ENCODE assay signal across 26 mouse cellular contexts in genomic region chr2:126472836-126473235, GRCm38 (mm10). TPM values are rescaled to one million over a fixed set of nuclear protein-coding genes. Genes with fewer than 3 reads are reported as not detected.
A peak's percentile ranks its signal among the peaks of the same experiment; 100 is the strongest.
DNase-seq lines count a peak whose midpoint lies in the region; ATAC-seq and TF ChIP-seq lines count a peak whose summit lies in the region.
"Had no signal": no experiment of that assay in that cellular context is flagged by ENCODE, and none has a peak within 500 bp of the region (broad histone marks: within the 10 kb centered on the region; RNA-seq: fewer than 3 reads in every experiment).

No protein-coding gene starts in this region.

- H3K4me2 ChIP-seq in liver, embryonic 15.5 days = no peak overlapping the region
- H3K4me2 ChIP-seq in liver, embryonic 12.5 days = no peak overlapping the region
- H3K4me2 ChIP-seq in lung, embryonic 16.5 days (ENCODE audit: low read depth, low read length) = no peak overlapping the region
- no peak overlapping the region for H3K4me2 ChIP-seq in forebrain, embryonic 16.5 days (ENCODE audit: low read length)
- H3K4me2 ChIP-seq: embryonic facial prominence, embryonic 12.5 days; embryonic facial prominence, embryonic 15.5 days; heart, embryonic 13.5 days; hindbrain, embryonic 12.5 days; hindbrain, embryonic 15.5 days had no signal

- 0 out of 2 replicates have a peak, but pooled peaks cover 3% of the 10 kb centered on the region for H3K4me1 ChIP-seq in liver, embryonic 15.5 days (replicated peaks)
- no peaks in the 10 kb centered on the region for H3K4me1 ChIP-seq in liver, embryonic 12.5 days
- no peaks in the 10 kb centered on the region; the same call in 1 of the 2 replicates for H3K4me1 ChIP-seq in lung, embryonic 16.5 days (replicated peaks; ENCODE audit: control insufficient read depth, insufficient read depth, low read length)
- peaks cover 29% of the 10 kb centered on the region for H3K4me1 ChIP-seq in thymus, adult 2 months (replicated peaks; ENCODE audit: control insufficient read depth, insufficient read depth, low read length)
- no peaks in the 10 kb centered on the region for H3K4me1 ChIP-seq in forebrain, embryonic 16.5 days (replicated peaks; ENCODE audit: control insufficient read depth, insufficient read depth, low read length)
- H3K4me1 ChIP-seq: embryonic facial prominence, embryonic 12.5 days; embryonic facial prominence, embryonic 15.5 days; heart, embryonic 10.5 days; heart, embryonic 13.5 days; hindbrain, embryonic 12.5 days; hindbrain, embryonic 15.5 days had no signal

- WGBS in liver, embryonic 15.5 days (ENCODE audit: insufficient replicate concordance) = 57% methylated on average over 5 of the region's 5 CpGs
- 63% methylated on average over 5 of the region's 5 CpGs for WGBS in liver, embryonic 12.5 days (ENCODE audit: insufficient replicate concordance)
- 63% methylated on average over 5 of the region's 5 CpGs for WGBS in lung, embryonic 16.5 days
- WGBS in thymus, adult 2 months = 52% methylated on average over 5 of the region's 5 CpGs
- WGBS in forebrain, embryonic 16.5 days = 91% methylated on average over 5 of the region's 5 CpGs

- no peak overlapping the region for H3K4me3 ChIP-seq in liver, embryonic 15.5 days (replicated peaks)
- no peak overlapping the region for H3K4me3 ChIP-seq in liver, embryonic 12.5 days
- H3K4me3 ChIP-seq in lung, embryonic 16.5 days (ENCODE audit: low read length) = no peak overlapping the region
- H3K4me3 ChIP-seq in thymus, adult 2 months (ENCODE audit: control insufficient read depth, insufficient read depth, low read length) = no peak overlapping the region
- H3K4me3 ChIP-seq in forebrain, embryonic 16.5 days (replicated peaks; ENCODE audit: low read length) = no peak overlapping the region
- H3K4me3 ChIP-seq: embryonic facial prominence, embryonic 12.5 days; embryonic facial prominence, embryonic 15.5 days; heart, adult 2 months; heart, embryonic 10.5 days; heart, embryonic 13.5 days; hindbrain, embryonic 12.5 days; hindbrain, embryonic 15.5 days had no signal

- TF ChIP-seq POLR2A in thymus, adult 2 months (IDR thresholded peaks at IDR 0.05; ENCODE audit: control insufficient read depth, extremely low read depth, insufficient read depth, low read length, poor library complexity) = no peak

- no peaks in the 10 kb centered on the region for H3K36me3 ChIP-seq in liver, embryonic 15.5 days (replicated peaks)
- no peaks in the 10 kb centered on the region for H3K36me3 ChIP-seq in liver, embryonic 12.5 days
- no peaks in the 10 kb centered on the region for H3K36me3 ChIP-seq in lung, embryonic 16.5 days (ENCODE audit: control insufficient read depth, insufficient read depth, low read length)
- no peaks in the 10 kb centered on the region for H3K36me3 ChIP-seq in thymus, adult 2 months (ENCODE audit: control insufficient read depth, insufficient read depth, low read length)
- no peaks in the 10 kb centered on the region for H3K36me3 ChIP-seq in forebrain, embryonic 16.5 days (ENCODE audit: control insufficient read depth, insufficient read depth)
- H3K36me3 ChIP-seq: embryonic facial prominence, embryonic 12.5 days; embryonic facial prominence, embryonic 15.5 days; G1E; heart, embryonic 10.5 days; heart, embryonic 13.5 days; hindbrain, embryonic 12.5 days; hindbrain, embryonic 15.5 days had no signal

- H3K9me3 ChIP-seq in liver, embryonic 15.5 days (replicated peaks) = no peaks in the 10 kb centered on the region
- no peaks in the 10 kb centered on the region for H3K9me3 ChIP-seq in liver, embryonic 12.5 days (replicated peaks)
- no peaks in the 10 kb centered on the region for H3K9me3 ChIP-seq in lung, embryonic 16.5 days (ENCODE audit: control insufficient read depth, low read length)
- H3K9me3 ChIP-seq in forebrain, embryonic 16.5 days (ENCODE audit: control insufficient read depth, low read length) = no peaks in the 10 kb centered on the region
- H3K9me3 ChIP-seq: embryonic facial prominence, embryonic 12.5 days; embryonic facial prominence, embryonic 15.5 days; G1E; heart, embryonic 10.5 days; heart, embryonic 13.5 days; hindbrain, embryonic 12.5 days; hindbrain, embryonic 15.5 days had no signal

- no peak overlapping the region for H3K9ac ChIP-seq in liver, embryonic 15.5 days
- no peak overlapping the region for H3K9ac ChIP-seq in liver, embryonic 12.5 days
- H3K9ac ChIP-seq in lung, embryonic 16.5 days (ENCODE audit: low read length) = no peak overlapping the region
- no peak overlapping the region for H3K9ac ChIP-seq in forebrain, embryonic 16.5 days (replicated peaks; ENCODE audit: low read depth, low read length)
- H3K9ac ChIP-seq: embryonic facial prominence, embryonic 12.5 days; embryonic facial prominence, embryonic 15.5 days; heart, embryonic 13.5 days; hindbrain, embryonic 12.5 days; hindbrain, embryonic 15.5 days had no signal

- no peak for ATAC-seq in liver, embryonic 15.5 days (ENCODE audit: insufficient read depth)
- ATAC-seq in liver, embryonic 12.5 days = no peak
- ATAC-seq in lung, embryonic 16.5 days (ENCODE audit: low read depth) = peak; percentile 65; the same call in 1 of the 2 replicates
- ATAC-seq in forebrain, embryonic 16.5 days = no peak
- ATAC-seq: forebrain, embryonic 14.5 days; Patski had no signal

- H3K27me3 ChIP-seq in liver, embryonic 15.5 days = no peaks in the 10 kb centered on the region
- H3K27me3 ChIP-seq in liver, embryonic 12.5 days (replicated peaks) = no peaks in the 10 kb centered on the region
- H3K27me3 ChIP-seq in lung, embryonic 16.5 days (ENCODE audit: control insufficient read depth, insufficient read depth, low read depth, low read length) = no peaks in the 10 kb centered on the region
- no peaks in the 10 kb centered on the region for H3K27me3 ChIP-seq in thymus, adult 2 months (ENCODE audit: control insufficient read depth, insufficient read depth, low read length)
- no peaks in the 10 kb centered on the region for H3K27me3 ChIP-seq in forebrain, embryonic 16.5 days (replicated peaks; ENCODE audit: control insufficient read depth, insufficient read depth, low read length)
- H3K27me3 ChIP-seq: CH12.LX; embryonic facial prominence, embryonic 12.5 days; embryonic facial prominence, embryonic 15.5 days; heart, embryonic 13.5 days; hindbrain, embryonic 12.5 days; hindbrain, embryonic 15.5 days had no signal

- DNase-seq in lung, adult 18-20 months = no peak
- no peak for DNase-seq in thymus, adult 2 months
- no peak for DNase-seq in thymus, postnatal 14 days
- DNase-seq: adrenal gland, postnatal 10 days; adrenal gland, postnatal 36 days; B cell, adult 2 months; cerebellum, adult 11 months; cerebellum, adult 2 months; cerebellum, adult 9-11 months; cerebellum, postnatal 25 days; gastrocnemius, postnatal 25 days; heart, adult 2 months had no signal

- TF ChIP-seq CTCF in thymus, adult 2 months (IDR thresholded peaks at IDR 0.05; ENCODE audit: borderline replicate concordance, control insufficient read depth, extremely low read depth, insufficient read depth, low read length, poor library complexity) = no peak

- H3K27ac ChIP-seq in liver, embryonic 15.5 days (replicated peaks) = 0 out of 2 replicates have a peak overlapping the region, but pooled peaks have one; percentile 7
- H3K27ac ChIP-seq in liver, embryonic 12.5 days = no peak overlapping the region
- peak overlapping the region; percentile 39 for H3K27ac ChIP-seq in lung, embryonic 16.5 days (ENCODE audit: low read length)
- H3K27ac ChIP-seq in thymus, adult 2 months (ENCODE audit: control insufficient read depth, insufficient read depth, low read length) = peak overlapping the region; percentile 39
- H3K27ac ChIP-seq in forebrain, embryonic 16.5 days (ENCODE audit: low read length) = no peak overlapping the region
- H3K27ac ChIP-seq: embryonic facial prominence, embryonic 12.5 days; embryonic facial prominence, embryonic 15.5 days; heart, adult 2 months; heart, embryonic 10.5 days; heart, embryonic 13.5 days; hindbrain, embryonic 12.5 days; hindbrain, embryonic 15.5 days had no signal

RNA-seq across cellular contexts. Expression of gene Atp8b4, which starts 27.6 kb away (rescaled TPM):
- polyA plus RNA-seq in liver, embryonic 15.5 days (2015; fragmentation: Nextera tagmentation; extraction: Ambion mirVana) = 5.8 and 6.7 TPM in 2 replicates
- 2.2 and 2.5 TPM in 2 replicates for polyA plus RNA-seq in liver, embryonic 12.5 days (2016; fragmentation: Nextera tagmentation; extraction: Ambion mirVana)
- polyA plus RNA-seq in lung, embryonic 16.5 days (2015; fragmentation: Nextera tagmentation; extraction: Ambion mirVana) = 1.1 and 1.5 TPM in 2 replicates
- polyA plus RNA-seq in thymus, adult 2 months (2012; rRNA removed) = 4.3 and 4.7 TPM in 2 replicates
- 0.07 TPM in 1 of 2 replicates, not detected in the other for polyA plus RNA-seq in forebrain, embryonic 16.5 days (2015; fragmentation: Nextera tagmentation; extraction: Ambion mirVana)

Comparison
In these comparisons a context has a peak if more than half of its experiments do, and no peak if none do; other contexts are left out.
1. H3K27ac ChIP-seq: peak in liver, embryonic 15.5 days (single experiment), lung, embryonic 16.5 days (single experiment) and thymus, adult 2 months (single experiment); none in liver, embryonic 12.5 days (single experiment) and forebrain, embryonic 16.5 days (single experiment).